Mouse (Mus musculus) thymus, postnatal 10 days (tissue): ENCODE measurements around the gene Pak3.
A peak's percentile ranks its signal among the peaks of the same experiment; 100 is the strongest.
"Not testable (repeated sequence)": the region's sequence is repeated elsewhere in the genome, so short reads cannot be mapped to it uniquely, and the experiment has no call there.

Experiments
- DNase-seq, 2 experiments: peaks; one replicate each; pipeline ENCODE4 v3.0.0; 2021; ENCODE audit warnings: low spot score in 2 of 2

Gene Pak3

GRCm38 (mm10) chrX:143518168-143518901, at the start of gene Pak3:
Gene Pak3, plus strand, starts transcription at chrX:143518591.
- DNase-seq, result no peak

GRCm38 (mm10) chrX:143482866-143483265, 35.5 kb upstream of the Pak3 start:
- DNase-seq, result peak; percentile 100

- DNase-seq, result no peak
Measured at GRCm38 (mm10) chrX:143501053-143501695, 17.2 kb upstream of the Pak3 start.

- no peak for DNase-seq
Measured at GRCm38 (mm10) chrX:143501776-143502365, 16.5 kb upstream of the Pak3 start.

- no peak for DNase-seq
Measured at GRCm38 (mm10) chrX:143518917-143519316, 526 bp downstream of the Pak3 start.

GRCm38 (mm10) chrX:143519454-143519853, 1.1 kb downstream of the Pak3 start:
- DNase-seq, result not testable (repeated sequence)

- DNase-seq, result no peak
Measured at GRCm38 (mm10) chrX:143520195-143520594, 1.8 kb downstream of the Pak3 start.

GRCm38 (mm10) chrX:143532331-143532730, 13.9 kb downstream of the Pak3 start:
- DNase-seq, result no peak

GRCm38 (mm10) chrX:143533574-143533973, 15.2 kb downstream of the Pak3 start:
- no peak for DNase-seq

GRCm38 (mm10) chrX:143542756-143543155, 24.4 kb downstream of the Pak3 start:
- no peak for DNase-seq

GRCm38 (mm10) chrX:143543186-143543793, 24.9 kb downstream of the Pak3 start:
- no peak for DNase-seq

GRCm38 (mm10) chrX:143573691-143574090, 55.3 kb downstream of the Pak3 start:
- no peak for DNase-seq

- no peak for DNase-seq
Measured at GRCm38 (mm10) chrX:143579925-143580324, 61.5 kb downstream of the Pak3 start.

- no peak for DNase-seq
Measured at GRCm38 (mm10) chrX:143580458-143580959, 62.1 kb downstream of the Pak3 start.

- no peak for DNase-seq
Measured at GRCm38 (mm10) chrX:143606877-143607449, 88.6 kb downstream of the Pak3 start.

GRCm38 (mm10) chrX:143618734-143619133, 100.3 kb downstream of the Pak3 start:
- no peak for DNase-seq

- DNase-seq, result no peak
Measured at GRCm38 (mm10) chrX:143627767-143628166, 109.4 kb downstream of the Pak3 start.

GRCm38 (mm10) chrX:143643936-143644335, 125.5 kb downstream of the Pak3 start:
- DNase-seq, result no peak

GRCm38 (mm10) chrX:143644807-143645206, 126.4 kb downstream of the Pak3 start:
- DNase-seq, result no peak

- DNase-seq, result no peak
Measured at GRCm38 (mm10) chrX:143654308-143655176, 136.2 kb downstream of the Pak3 start.

GRCm38 (mm10) chrX:143655177-143655492, 136.7 kb downstream of the Pak3 start:
- DNase-seq, result no peak
